Mouse (Mus musculus) frontal cortex, adult 2 months (tissue): ENCODE results near the gene Il27ra. TPM values are rescaled to one million over a fixed set of nuclear protein-coding genes. Genes with fewer than 3 reads are reported as not detected.
A peak's percentile ranks its signal among the peaks of the same experiment; 100 is the strongest.
"Not testable (repeated sequence)": the region's sequence is repeated elsewhere in the genome, so short reads cannot be mapped to it uniquely, and the experiment has no call there.

Experiments
- DNase-seq, 2 experiments: peaks; one replicate each; pipeline ENCODE4 v3.0.0; 2022; ENCODE audit warnings: low spot score in 1 of 2; ENCODE audit errors: extremely low spot score in 1 of 2
- polyA plus RNA-seq: library from polyadenylated mRNA; depleted of rRNA; stranded (reverse); fragments of >200 nt; gene quantifications from 2 replicates; pipeline ENCODE4 v1.2.3, GENCODE M21; 2012

Il27ra gene
- polyA plus RNA-seq, 1 experiment, result 0.42 TPM

DNA sequence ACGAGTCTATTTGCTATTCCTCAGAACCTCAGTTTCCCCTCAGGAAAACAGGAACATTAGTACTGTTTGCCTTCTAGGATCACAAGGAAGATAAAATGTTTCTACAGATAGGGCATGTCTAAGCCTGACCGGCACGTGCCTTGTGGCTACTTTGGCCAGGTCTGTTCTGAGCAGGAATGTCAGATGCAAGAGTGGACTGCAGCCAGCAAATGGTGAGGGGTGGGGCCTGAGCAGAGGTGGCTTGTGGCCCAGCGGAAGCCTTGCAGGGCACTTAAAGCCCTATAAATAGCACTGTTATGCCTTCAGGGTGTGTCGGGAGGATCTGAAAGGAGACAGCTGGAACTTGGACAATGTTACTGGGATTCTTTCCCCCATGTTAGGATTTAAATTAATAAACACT, 19.3 kb downstream of the Il27ra start:
- no peak for DNase-seq

DNA sequence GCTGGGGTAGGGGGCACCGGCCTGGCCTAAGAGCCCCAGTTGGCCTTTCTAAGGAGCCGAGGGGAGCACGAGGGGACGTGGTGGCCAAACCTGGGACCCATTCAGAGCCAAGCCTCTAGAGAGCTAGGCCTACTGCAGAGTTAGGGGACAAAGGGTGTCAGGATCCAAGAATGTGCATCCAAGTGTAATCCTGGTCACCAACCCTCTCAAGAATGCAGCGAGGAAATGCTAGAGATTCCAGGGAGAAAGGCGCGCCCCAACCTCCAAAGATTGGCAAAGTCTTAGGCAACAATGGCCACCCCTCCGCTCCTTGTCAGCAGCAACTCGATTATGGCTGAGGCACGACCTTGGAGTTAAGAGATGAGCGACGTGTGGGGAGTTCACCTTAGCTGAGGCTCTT, 20.8 kb downstream of the Il27ra start:
- DNase-seq, result no peak

DNA sequence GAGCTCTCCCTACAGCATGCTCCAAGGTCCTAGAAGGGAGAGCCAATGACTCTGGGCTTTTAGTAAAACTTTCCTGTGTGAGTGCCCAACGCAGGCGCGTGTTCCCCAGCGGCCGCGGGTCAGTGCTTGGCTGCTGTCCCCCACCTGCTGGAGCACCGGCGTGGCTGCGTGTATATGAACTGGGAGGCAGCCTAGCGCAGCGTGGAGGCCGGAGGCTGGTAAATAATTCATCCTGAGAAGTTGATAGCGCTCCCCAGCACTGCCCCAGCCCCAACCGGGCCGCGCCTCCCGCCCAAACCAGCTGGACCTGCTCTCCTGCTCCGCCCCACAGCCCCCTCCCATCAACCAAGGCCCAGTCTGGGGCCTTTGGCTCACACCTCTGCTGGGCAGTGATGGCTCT, 21.3 kb downstream of the Il27ra start, which contains the start of gene Palm3:
Gene Palm3 (plus strand): TSS at position 376 of the 400 bp plus-strand sequence.
- no peak for DNase-seq

DNA sequence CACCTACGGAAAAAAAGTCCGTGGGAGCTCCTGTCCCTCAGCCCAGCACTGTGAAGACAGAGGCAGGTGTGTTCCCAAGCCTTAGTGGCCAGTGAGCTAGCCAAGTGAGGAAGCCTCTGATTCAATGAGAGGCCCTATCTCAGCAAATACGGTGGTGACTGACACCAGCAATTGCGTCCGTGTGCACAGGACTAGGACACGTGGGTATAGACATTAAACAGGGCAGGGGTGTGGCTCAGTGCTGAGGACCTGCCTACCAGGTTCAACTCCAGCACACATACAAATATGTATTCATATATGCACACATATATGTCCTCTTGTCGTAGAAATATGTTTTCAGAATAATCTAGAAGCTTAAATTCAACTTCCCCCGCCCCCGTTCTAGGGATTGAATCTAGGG, 22.7 kb downstream of the Il27ra start:
- DNase-seq, result no peak

DNA sequence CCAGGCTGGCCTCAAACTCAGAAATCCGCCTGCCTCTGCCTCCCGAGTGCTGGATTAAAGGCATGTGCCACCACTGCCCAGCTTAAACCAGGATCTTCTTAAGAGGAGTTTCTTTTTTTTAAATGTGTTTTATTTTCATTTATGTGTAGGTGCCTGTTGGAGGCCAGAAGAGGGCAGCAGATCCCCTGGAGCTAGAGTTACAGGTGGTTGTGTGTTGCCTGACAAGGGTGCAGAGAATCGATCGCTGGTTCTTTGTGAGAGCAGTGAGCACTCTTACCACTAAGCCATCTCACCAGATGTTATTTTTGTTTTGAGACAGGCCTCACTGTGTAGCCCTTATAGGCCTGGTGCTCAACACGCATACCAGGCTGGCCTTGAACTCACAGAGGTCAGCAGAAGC, 26.6 kb downstream of the Il27ra start:
- no peak for DNase-seq

DNA sequence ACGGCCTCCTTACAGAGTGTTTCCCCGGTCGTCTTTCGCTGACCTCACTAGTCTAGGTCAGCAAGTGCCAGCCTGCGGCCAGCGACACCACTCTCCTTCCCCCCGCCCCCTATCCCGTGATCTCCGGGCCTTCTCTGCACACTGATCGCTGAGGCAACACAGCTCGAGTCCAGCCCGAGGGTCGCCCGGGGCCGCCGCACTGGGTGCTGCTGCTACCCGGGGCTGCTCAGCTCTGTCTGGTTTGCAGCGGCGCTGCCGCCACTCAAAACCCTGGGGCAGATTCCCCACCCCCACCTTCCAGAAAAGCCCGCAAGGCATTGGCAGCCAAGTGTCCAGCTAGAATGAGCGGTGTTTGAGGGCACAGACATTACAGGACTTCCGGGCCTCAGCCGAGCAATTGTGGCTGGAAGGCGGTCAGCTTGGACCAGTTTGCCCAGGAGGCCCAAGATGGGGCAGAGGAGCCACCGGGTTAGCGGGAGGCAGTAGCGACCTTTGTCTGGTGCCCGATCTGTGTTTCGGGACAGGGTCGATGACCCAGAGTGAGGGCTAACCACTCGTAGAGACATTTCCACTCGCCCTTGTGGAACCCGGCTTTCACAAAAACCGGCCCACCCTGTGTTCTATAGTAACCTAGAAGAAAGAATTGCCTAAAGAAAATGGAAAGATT, 29.8 kb downstream of the Il27ra start:
- no peak for DNase-seq

GRCm38 (mm10) chr8:84011705-84012498, 30.5 kb downstream of the Il27ra start, which contains the start of gene 2210011C24Rik:
Gene 2210011C24Rik (minus strand): TSS chr8:84012171.
- no peak for DNase-seq

- DNase-seq, result peak in 1 of 2 experiments; percentile 63
These were observed 31.5 kb downstream of the Il27ra start for GRCm38 (mm10) chr8:84010625-84011611.

- peak in 1 of 2 experiments; percentile 92 for DNase-seq
These were observed 32.5 kb downstream of the Il27ra start for GRCm38 (mm10) chr8:84009876-84010275.

- no peak for DNase-seq
These were observed 34.0 kb downstream of the Il27ra start for GRCm38 (mm10) chr8:84008362-84008761.

- not testable (repeated sequence) for DNase-seq
These were observed 36.9 kb downstream of the Il27ra start for GRCm38 (mm10) chr8:84005502-84005901.

GRCm38 (mm10) chr8:84004533-84005201, 37.7 kb downstream of the Il27ra start:
- peak; percentile 84 to 92 for DNase-seq

- no peak for DNase-seq
These were observed 38.7 kb downstream of the Il27ra start for GRCm38 (mm10) chr8:84003612-84004246.

GRCm38 (mm10) chr8:84002957-84003611, 39.3 kb downstream of the Il27ra start:
- DNase-seq, result no peak

DNA sequence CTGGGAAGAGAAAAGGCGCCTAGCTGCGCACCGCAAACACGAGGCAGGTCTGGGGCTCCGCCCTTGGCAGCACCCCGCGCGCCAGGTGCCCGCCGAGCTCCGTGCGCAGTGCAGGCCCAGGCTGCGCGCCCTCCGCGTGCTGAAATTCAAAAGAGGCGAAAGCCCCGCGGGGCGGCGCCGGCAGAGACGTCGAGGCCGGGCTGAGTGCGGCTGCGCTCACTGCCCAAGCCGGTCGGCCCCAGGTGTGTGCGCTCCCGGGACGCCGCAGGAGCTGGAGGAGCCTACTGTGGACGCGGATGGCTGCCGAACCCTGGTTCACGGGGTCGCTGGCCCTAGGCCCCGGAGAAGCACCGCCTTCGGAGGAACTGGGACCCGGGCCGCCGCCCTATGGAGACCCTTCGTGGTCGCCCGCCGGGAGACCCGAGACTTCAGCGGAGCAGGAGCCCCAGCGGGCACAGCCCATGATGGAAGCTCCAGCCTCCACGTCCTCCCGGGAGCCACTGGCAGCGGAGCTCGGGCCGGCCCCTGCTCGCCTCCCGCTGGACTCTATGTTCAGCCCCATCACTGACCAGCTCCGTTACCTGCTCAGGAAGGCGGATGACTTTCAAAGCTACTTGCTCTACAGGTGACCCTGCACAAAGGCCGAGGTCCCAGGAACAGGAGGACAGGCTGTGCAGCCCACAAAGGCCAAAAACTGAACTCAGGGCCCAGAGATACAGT, 40.9 kb downstream of the Il27ra start, which contains the start of gene 1700067K01Rik:
Gene 1700067K01Rik (plus strand): TSS at position 222 of the 720 bp plus-strand sequence.
- DNase-seq, result no peak

- no peak for DNase-seq
These were observed 42.6 kb downstream of the Il27ra start for GRCm38 (mm10) chr8:83999825-84000224.

- DNase-seq, result no peak
These were observed 43.2 kb downstream of the Il27ra start for GRCm38 (mm10) chr8:83999057-83999705.
